Mouse (Mus musculus) adrenal gland, postnatal 10 days (tissue): Measurements from ENCODE around the gene Gss. TPM values are rescaled to one million over a fixed set of nuclear protein-coding genes. Genes with fewer than 3 reads are reported as not detected.

Experiments used
- DNase-seq: peaks from one replicate; pipeline ENCODE4 v3.0.0; 2021; ENCODE audit warnings: mixed read lengths
- microRNA-seq: library from miRNA; unstranded; fragments of <30 nt; microRNA quantifications from one replicate; pipeline ENCODE4 v1.2.0, GENCODE M21; 2021
- total RNA-seq, 2 experiments: library from RNA; stranded (reverse); gene quantifications; 2 replicates each; pipeline ENCODE4 v1.2.3; 2021

Gene Gss
- total RNA-seq, 2 experiments from 2014 or later, result 41.4 to 48.1 TPM

GRCm38 (mm10) chr2:155515941-155516340, 76.7 kb downstream of the Gss start:
- DNase-seq, result peak; percentile 75

- peak; percentile 78 for DNase-seq
These were observed 77.9 kb downstream of the Gss start for GRCm38 (mm10) chr2:155514666-155515065.

GRCm38 (mm10) chr2:155513543-155513942, 79.1 kb downstream of the Gss start:
- no peak for DNase-seq

Small RNA genes lying within 50 kb of the gene (microRNA-seq; reads per million reads assigned to microRNA genes)
- 28.2 reads per million, percentile 31 among the genes with 10 or more reads in this experiment for gene Mir499

Other genes starting within 250 kb of the Gss start
- gene Pigu, start 235.4 kb downstream of the Gss start, total RNA-seq, result 10 to 100 TPM; 28.5 to 33.5 TPM
- 100 to 1,000 TPM; 234 to 237 TPM for gene Trp53inp2, start 211.8 kb downstream of the Gss start, total RNA-seq
- 10 to 100 TPM; 33.1 to 44.6 TPM for gene Ncoa6, start 118.9 kb downstream of the Gss start, total RNA-seq
- 10 to 100 TPM; 26.5 to 40.9 TPM for gene Acss2, start 74.9 kb downstream of the Gss start, total RNA-seq
- 1 to 10 TPM; 4.4 to 6.9 TPM for gene Ggt7, start 74.6 kb downstream of the Gss start, total RNA-seq
- gene Myh7b, start 18.4 kb upstream of the Gss start, total RNA-seq, result 1 to 10 TPM in 1 of 2 experiments, under 1 TPM in 1; 0.33 to 1.1 TPM
- gene Trpc4ap, start 99.6 kb upstream of the Gss start, total RNA-seq, result 100 to 1,000 TPM; 103 to 118 TPM
- gene Edem2, start 136.7 kb upstream of the Gss start, total RNA-seq, result 10 to 100 TPM; 32.0 to 39.6 TPM
- not detected for gene Gm17581, start 143.1 kb upstream of the Gss start, total RNA-seq
- gene Procr, start 158.3 kb upstream of the Gss start, total RNA-seq, result 10 to 100 TPM; 20.6 to 34.4 TPM
- gene Mmp24, start 182.5 kb upstream of the Gss start, total RNA-seq, result 1 to 10 TPM; 2.5 to 3.4 TPM
- gene BC029722, start 226.6 kb upstream of the Gss start, total RNA-seq, result 10 to 100 TPM; 54.2 to 56.7 TPM
- gene Eif6, start 234.1 kb upstream of the Gss start, total RNA-seq, result 100 to 1,000 TPM; 106 to 121 TPM
- gene Fam83c, start 242.0 kb upstream of the Gss start, total RNA-seq, result not detected